Mouse (Mus musculus): ENCODE measurements around the gene Tmem59. TPM values are rescaled to one million over a fixed set of nuclear protein-coding genes. Genes with fewer than 3 reads are reported as not detected.

Tmem59 gene
- total RNA-seq, 2 experiments from 2014 or later, result 139 to 147 TPM

- no peak for DNase-seq
These were observed 62.0 kb downstream of the Tmem59 start for GRCm38 (mm10) chr4:107240196-107240595.

- DNase-seq, result no peak
These were observed 65.5 kb downstream of the Tmem59 start for GRCm38 (mm10) chr4:107243365-107244333.

- no peak for DNase-seq
These were observed 67.2 kb downstream of the Tmem59 start for GRCm38 (mm10) chr4:107245368-107245767.

GRCm38 (mm10) chr4:107246040-107246439 lies 67.8 kb downstream of the Tmem59 start:
- no peak for DNase-seq

- DNase-seq, result peak in 1 of 2 experiments; percentile 20
These were observed 68.9 kb downstream of the Tmem59 start for GRCm38 (mm10) chr4:107247110-107247509.

GRCm38 (mm10) chr4:107248061-107248460 lies 69.9 kb downstream of the Tmem59 start:
- DNase-seq, result peak in 1 of 2 experiments; percentile 18

- no peak for DNase-seq
These were observed 71.3 kb downstream of the Tmem59 start for GRCm38 (mm10) chr4:107249471-107249870.

- peak; percentile 25 to 66 for DNase-seq
These were observed 72.3 kb downstream of the Tmem59 start for GRCm38 (mm10) chr4:107250494-107250893.

Other genes starting within 250 kb of the Tmem59 start
- 100 to 1,000 TPM in 1 of 2 experiments, 10 to 100 TPM in 1; 96.0 to 102 TPM for gene Mrpl37, start 111.5 kb upstream of the Tmem59 start, total RNA-seq (2021)
- 10 to 100 TPM; 25.7 to 26.1 TPM for gene Cyb5rl, start 111.4 kb upstream of the Tmem59 start, total RNA-seq (2021)
- not detected for gene Cdcp2, start 81.5 kb upstream of the Tmem59 start, total RNA-seq (2021)
- 10 to 100 TPM; 13.5 to 15.4 TPM for gene Tceanc2, start 717 bp downstream of the Tmem59 start, total RNA-seq (2021)
- under 1 TPM in 1 of 2 experiments, not detected in 1; 0.44 TPM for gene Ldlrad1, start 30.8 kb downstream of the Tmem59 start, total RNA-seq (2021)
- gene Lrrc42, start 75.1 kb downstream of the Tmem59 start, total RNA-seq (2021), result 10 to 100 TPM in 1 of 2 experiments, 1 to 10 TPM in 1; 10.0 to 10.2 TPM
- gene Hspb11, start 75.2 kb downstream of the Tmem59 start, total RNA-seq (2021), result 10 to 100 TPM in 1 of 2 experiments, 1 to 10 TPM in 1; 9.8 to 13.6 TPM
- not detected for gene Dio1, start 128.8 kb downstream of the Tmem59 start, total RNA-seq (2021)
- gene Yipf1, start 136.0 kb downstream of the Tmem59 start, total RNA-seq (2021), result 10 to 100 TPM; 17.3 to 18.6 TPM
- gene Ndc1, start 189.4 kb downstream of the Tmem59 start, total RNA-seq (2021), result 10 to 100 TPM; 10.5 to 12.6 TPM

Data from heart, adult 18-20 months (tissue).